Mouse (Mus musculus): ENCODE data around the gene Tmprss9. TPM values are rescaled to one million over a fixed set of nuclear protein-coding genes. Genes with fewer than 3 reads are reported as not detected.
A peak's percentile ranks its signal among the peaks of the same experiment; 100 is the strongest.

Gene Tmprss9
- polyA plus RNA-seq, 1 experiment from 2014 or later, result 0.05 TPM

DNA sequence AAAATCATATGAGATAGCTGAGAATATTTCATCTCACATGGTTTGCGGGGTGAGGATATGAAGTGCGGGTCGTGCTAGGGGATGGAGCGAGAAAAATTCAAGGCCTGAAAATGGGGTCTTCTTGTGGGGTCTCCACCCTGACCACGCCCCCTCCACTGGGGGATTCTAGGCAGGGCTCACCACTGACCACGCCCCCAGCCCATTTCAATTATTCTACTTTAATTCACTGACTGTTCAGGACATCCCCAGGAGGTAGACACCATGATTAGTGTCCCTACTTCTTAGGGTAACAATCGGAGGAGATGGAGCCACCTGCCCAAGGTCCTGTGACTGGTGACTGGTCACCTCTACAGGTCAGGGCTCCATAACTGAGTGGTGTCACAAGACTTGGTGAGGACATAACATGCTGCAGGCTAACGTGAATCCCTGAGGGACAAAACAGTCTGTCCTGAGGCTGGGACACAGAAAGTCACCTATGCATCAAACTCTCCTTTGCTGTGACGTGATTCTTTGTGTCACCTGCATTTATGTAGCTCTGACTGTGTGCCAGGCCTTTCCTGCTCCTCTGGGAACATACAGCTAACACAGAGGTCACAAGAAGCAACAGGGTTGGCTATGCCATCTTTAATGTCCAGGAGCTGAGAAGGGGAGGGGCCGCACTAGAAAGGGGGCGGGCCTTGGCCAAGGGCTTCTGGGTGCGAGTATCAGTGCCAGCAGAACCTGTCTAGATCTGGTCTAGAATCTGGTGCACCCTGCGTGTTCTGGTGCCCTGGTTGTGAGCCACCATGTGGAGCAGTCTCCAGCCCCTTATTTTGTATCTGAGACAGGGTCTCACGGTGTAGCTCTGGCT is 62.7 kb downstream of the Tmprss9 start:
- Histone ChIP-seq H3K9ac (no peak overlapping the region), H3K27ac (no peak overlapping the region), H3K27me3 (peaks cover 97% of the 10 kb centered on the region), H3K4me2 (no peak overlapping the region; the same call in 1 of the 2 replicates), H3K36me3 (no peaks in the 10 kb centered on the region), H3K9me3 (replicated peaks) (no peaks in the 10 kb centered on the region), H3K4me1 (replicated peaks) (peaks cover 83% of the 10 kb centered on the region), H3K4me3 (replicated peaks) (no peak overlapping the region)
- WGBS (ENCODE audit: insufficient replicate concordance), result 48% methylated on average over 14 of the region's 14 CpGs
- no peak for ATAC-seq (ENCODE audit: low read depth)
- no peak for DNase-seq

DNA sequence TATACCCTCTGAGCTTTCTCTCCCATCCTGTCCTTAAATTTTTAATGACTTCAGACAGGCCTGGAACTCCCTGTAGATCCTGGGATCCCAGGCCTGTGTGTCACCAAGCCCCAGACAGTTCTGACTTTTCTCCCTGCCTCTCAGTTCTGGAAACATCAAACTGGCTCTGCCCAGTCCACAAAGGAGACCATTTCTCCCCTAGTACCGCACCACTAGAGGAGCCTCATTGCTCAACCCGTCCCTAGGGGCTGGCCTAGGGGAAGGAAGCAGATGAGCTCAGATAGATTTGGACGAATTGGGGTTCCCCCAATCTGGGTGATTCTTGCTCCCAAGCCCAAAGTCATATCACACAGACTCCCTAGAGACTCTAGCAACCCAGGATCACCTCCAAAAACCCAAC is 63.6 kb downstream of the Tmprss9 start:
- DNase-seq (no peak), ATAC-seq (ENCODE audit: low read depth) (no peak)
- Histone ChIP-seq H3K4me3 (replicated peaks) (no peak overlapping the region), H3K27ac (no peak overlapping the region), H3K4me2 (no peak overlapping the region), H3K9me3 (replicated peaks) (no peaks in the 10 kb centered on the region), H3K4me1 (replicated peaks) (peaks cover 84% of the 10 kb centered on the region), H3K27me3 (peaks cover 93% of the 10 kb centered on the region), H3K9ac (no peak overlapping the region), H3K36me3 (no peaks in the 10 kb centered on the region)
- WGBS (ENCODE audit: insufficient replicate concordance), result 13% methylated on average over 3 of the region's 3 CpGs

DNA sequence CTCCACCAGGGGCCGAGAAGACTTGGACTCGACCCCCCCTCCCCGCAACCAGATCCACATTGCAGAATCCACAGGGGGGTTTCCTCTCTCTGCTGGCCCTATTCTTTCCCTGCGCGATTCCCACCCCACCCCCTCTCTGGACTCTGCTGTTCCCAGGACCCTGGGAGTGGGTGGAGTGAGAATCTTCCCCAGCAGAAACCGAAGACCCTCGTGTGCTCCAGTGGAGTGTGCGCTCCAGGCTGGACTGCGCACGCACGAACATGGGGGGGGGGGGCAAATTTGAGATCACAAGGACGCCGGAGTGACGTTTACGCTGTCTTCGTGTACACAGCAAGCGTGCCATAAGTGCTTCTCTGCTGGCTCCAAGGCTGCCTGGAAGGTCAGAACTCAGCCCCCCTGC is 64.0 kb downstream of the Tmprss9 start:
- 11% methylated on average over 17 of the region's 17 CpGs for WGBS (ENCODE audit: insufficient replicate concordance)
- Histone ChIP-seq H3K4me1 (replicated peaks) (peaks cover 84% of the 10 kb centered on the region), H3K9ac (no peak overlapping the region), H3K9me3 (replicated peaks) (no peaks in the 10 kb centered on the region), H3K27me3 (peaks cover 92% of the 10 kb centered on the region), H3K4me3 (replicated peaks) (no peak overlapping the region), H3K36me3 (no peaks in the 10 kb centered on the region), H3K4me2 (0 out of 2 replicates have a peak overlapping the region, but pooled peaks have one; percentile 55), H3K27ac (no peak overlapping the region)
- no peak for DNase-seq
- no peak for ATAC-seq (ENCODE audit: low read depth)

DNA sequence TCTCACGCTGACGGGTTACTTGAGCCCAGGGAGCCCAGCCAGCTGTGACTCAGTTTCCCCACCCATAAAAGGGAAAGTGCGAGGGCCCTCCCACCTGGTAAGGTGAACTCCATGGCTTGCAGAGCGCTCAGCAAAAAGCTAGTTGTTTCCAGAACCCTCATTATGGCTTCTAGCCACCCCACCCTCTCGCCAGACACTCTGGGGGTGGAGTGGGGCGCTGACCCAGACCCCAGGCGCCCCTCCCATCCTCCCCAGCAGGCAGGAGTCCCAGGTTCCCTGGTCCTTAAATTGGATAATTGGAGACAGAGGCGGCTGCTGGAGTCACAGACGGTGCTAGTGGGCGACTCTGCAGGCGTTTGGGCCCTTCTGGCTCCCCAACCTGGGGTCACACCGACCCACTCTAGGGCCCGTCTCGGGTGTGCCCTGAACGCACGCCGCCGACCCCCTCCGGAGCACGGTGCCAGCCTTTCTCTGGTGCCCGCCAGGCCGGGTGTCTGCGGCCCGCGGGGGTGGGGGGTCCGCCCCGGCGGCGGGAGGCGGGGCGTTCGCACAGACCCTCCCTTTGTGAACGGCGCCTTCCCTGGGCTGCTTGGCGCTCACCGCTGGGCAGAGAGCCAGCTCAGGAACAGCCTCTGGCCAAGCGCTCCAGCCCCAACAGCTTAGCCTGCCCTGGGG is 64.6 kb downstream of the Tmprss9 start:
- Histone ChIP-seq H3K4me3 (replicated peaks) (peak overlapping the region; percentile 35), H3K36me3 (no peaks in the 10 kb centered on the region), H3K4me1 (replicated peaks) (peaks cover 83% of the 10 kb centered on the region), H3K9me3 (replicated peaks) (no peaks in the 10 kb centered on the region), H3K4me2 (peak overlapping the region; percentile 55), H3K27ac (no peak overlapping the region), H3K9ac (no peak overlapping the region), H3K27me3 (peaks cover 89% of the 10 kb centered on the region)
- WGBS (ENCODE audit: insufficient replicate concordance), result 4% methylated on average over 37 of the region's 37 CpGs
- no peak for DNase-seq
- no peak for ATAC-seq (ENCODE audit: low read depth)

DNA sequence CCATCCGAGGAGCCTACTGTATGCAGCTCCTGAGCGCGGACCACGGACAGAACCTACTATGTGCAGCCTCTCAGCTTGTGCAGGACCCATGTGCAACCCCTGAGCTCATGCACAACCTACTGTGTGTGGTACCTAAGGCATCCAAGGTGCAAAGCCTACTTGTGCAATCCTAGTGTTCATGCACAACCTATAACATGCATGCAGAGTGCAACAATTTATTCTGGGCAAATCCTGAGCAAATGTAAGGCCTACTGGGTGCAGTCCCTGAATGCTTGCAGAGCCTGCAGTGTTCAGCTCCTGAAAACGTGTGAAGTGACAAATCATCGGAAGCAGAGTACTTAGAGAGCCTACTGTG is 65.1 kb downstream of the Tmprss9 start:
- Histone ChIP-seq H3K27ac (no peak overlapping the region), H3K9ac (no peak overlapping the region), H3K27me3 (peaks cover 84% of the 10 kb centered on the region), H3K4me2 (peak overlapping the region; percentile 55), H3K4me1 (replicated peaks) (peaks cover 77% of the 10 kb centered on the region), H3K9me3 (replicated peaks) (no peaks in the 10 kb centered on the region), H3K36me3 (no peaks in the 10 kb centered on the region), H3K4me3 (replicated peaks) (peak overlapping the region; percentile 35; the same call in 1 of the 2 replicates)
- WGBS (ENCODE audit: insufficient replicate concordance), result 16% methylated on average over 6 of the region's 6 CpGs
- no peak for DNase-seq
- ATAC-seq (ENCODE audit: low read depth), result no peak

DNA sequence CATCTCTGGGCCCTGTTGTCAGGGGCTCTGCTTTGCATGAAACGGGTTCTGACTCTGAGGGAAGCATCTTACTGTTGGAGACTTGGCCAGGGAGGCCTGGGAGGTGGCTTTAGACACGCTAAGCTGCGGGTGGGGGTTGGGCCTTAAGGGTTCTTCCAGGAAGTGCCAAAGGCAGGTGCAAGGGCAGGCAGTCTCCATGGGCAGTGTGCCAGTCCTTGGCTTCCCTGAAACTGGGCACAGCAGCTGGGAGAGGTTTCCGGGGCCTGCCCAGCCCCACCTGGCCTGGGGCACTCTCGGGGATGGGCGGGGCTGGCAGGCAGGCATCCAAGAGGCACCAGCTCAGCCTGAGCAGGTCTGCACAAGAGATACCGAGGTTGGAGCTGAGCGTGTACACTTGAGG is 66.0 kb downstream of the Tmprss9 start:
- 27% methylated on average over 8 of the region's 8 CpGs for WGBS (ENCODE audit: insufficient replicate concordance)
- Histone ChIP-seq H3K4me1 (replicated peaks) (peaks cover 69% of the 10 kb centered on the region), H3K9ac (no peak overlapping the region), H3K4me2 (no peak overlapping the region), H3K36me3 (no peaks in the 10 kb centered on the region), H3K9me3 (replicated peaks) (no peaks in the 10 kb centered on the region), H3K27ac (no peak overlapping the region), H3K27me3 (peaks cover 76% of the 10 kb centered on the region), H3K4me3 (replicated peaks) (no peak overlapping the region)
- ATAC-seq (ENCODE audit: low read depth), result no peak
- no peak for DNase-seq

DNA sequence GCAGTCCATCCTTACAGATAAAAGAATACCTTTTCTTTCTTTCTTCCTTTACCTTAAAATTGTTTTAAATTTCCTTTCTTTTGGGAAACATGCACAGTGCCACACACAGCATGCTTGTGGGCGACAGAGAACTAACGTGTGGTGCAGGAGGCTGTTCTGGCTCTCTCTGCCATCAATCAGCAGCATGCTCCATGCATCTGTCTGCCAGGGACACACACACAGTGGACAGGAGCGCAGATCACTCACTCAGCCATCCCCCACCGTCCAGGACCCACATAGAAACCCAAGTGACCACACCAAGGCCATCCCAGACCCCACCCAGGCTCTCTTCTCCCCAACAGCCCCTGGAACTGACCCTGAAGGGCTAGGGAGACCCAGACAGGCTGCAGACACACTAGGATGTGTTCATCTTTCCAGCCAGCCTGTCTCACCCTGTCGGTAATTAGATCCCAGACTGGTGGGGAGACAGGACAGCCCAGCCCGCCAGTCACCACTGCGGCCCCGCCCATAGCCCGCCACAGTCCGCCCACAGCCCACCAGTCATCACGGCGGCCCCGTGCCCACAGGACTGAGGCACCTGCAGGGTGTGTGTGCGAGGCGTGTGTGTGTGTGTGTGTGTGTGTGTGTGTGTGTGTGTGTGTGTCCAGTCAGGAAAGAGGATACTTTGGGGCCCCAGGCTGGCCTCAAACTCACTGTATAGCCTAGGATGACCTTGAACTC is 67.3 kb downstream of the Tmprss9 start:
- Histone ChIP-seq H3K9me3 (replicated peaks) (no peaks in the 10 kb centered on the region), H3K9ac (peak overlapping the region; percentile 33), H3K4me2 (peak overlapping the region; percentile 67), H3K4me1 (replicated peaks) (peaks cover 58% of the 10 kb centered on the region), H3K4me3 (replicated peaks) (peak overlapping the region; percentile 49), H3K36me3 (no peaks in the 10 kb centered on the region), H3K27ac (no peak overlapping the region), H3K27me3 (peaks cover 65% of the 10 kb centered on the region)
- 16% methylated on average over 15 of the region's 15 CpGs for WGBS (ENCODE audit: insufficient replicate concordance)
- no peak for DNase-seq
- peak; percentile 34 for ATAC-seq (ENCODE audit: low read depth)

DNA sequence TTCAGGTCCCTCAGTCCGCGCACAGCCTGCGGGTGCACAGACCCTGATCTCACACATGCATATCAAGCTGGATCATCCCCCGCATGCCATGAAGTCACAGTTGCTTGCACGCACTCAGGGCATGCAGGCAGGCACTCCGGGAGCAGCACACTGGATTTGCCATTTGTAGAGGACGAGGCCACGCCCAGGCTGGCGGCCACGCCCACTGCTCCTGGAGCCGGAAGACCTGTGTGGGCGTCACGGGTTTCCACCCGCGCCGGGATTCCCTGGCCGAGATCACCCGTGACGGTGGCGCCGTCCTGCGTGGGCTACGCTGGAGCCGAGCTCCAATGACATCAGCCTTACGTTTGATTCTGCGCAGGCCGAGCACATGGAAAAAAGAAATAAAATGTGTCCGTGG is 68.0 kb downstream of the Tmprss9 start:
- H3K4me1 ChIP-seq (replicated peaks), result peaks cover 55% of the 10 kb centered on the region
- H3K27me3 ChIP-seq, result peaks cover 58% of the 10 kb centered on the region
- no peaks in the 10 kb centered on the region for H3K9me3 ChIP-seq (replicated peaks)
- 2% methylated on average over 28 of the region's 28 CpGs for WGBS (ENCODE audit: insufficient replicate concordance)
- H3K9ac ChIP-seq, result peak overlapping the region; percentile 33
- H3K4me2 ChIP-seq, result peak overlapping the region; percentile 67
- peak overlapping the region; percentile 49 for H3K4me3 ChIP-seq (replicated peaks)
- ATAC-seq (ENCODE audit: low read depth), result peak; percentile 52
- H3K27ac ChIP-seq, result no peak overlapping the region
- no peaks in the 10 kb centered on the region for H3K36me3 ChIP-seq
- DNase-seq, result peak; percentile 75

DNA sequence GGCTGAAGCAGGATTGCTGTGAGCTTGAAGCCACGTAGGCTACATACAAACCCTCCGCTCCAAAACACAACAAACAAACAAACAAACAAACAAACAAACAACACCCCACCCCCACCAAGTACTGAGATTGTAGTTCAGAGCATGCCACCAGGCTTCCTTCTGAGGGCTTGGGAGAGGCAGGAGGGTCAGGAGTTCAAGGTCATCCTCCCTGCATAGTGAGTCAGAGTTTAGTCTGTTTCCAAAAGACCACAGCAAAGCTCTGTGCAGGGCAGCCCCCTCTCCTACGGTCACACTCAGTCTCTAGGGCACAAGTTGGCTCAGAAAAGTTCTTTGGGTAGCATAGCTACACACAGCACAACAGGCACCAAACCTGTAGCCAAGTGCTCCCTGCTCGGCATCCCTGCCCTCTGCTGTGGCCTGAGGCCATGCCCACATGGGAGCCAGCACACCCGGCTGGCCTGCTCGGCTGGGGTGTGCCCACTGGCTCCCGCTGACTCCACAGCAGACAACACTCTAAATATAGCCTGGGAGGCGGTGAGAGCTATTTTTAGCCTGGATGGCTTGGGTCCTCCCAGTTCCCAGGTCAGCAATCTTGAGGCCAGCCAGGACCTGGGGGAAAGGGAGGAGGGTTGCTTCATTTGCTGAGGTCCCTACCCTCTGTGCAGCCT is 68.8 kb downstream of the Tmprss9 start:
- ATAC-seq (ENCODE audit: low read depth), result no peak
- WGBS (ENCODE audit: insufficient replicate concordance), result 20% methylated on average over 8 of the region's 8 CpGs
- Histone ChIP-seq H3K27ac (0 out of 2 replicates have a peak overlapping the region, but pooled peaks have one; percentile 12), H3K36me3 (no peaks in the 10 kb centered on the region), H3K4me1 (replicated peaks) (peaks cover 53% of the 10 kb centered on the region), H3K4me3 (replicated peaks) (no peak overlapping the region), H3K9ac (peak overlapping the region; percentile 33; the same call in 1 of the 2 replicates), H3K27me3 (peaks cover 52% of the 10 kb centered on the region), H3K9me3 (replicated peaks) (no peaks in the 10 kb centered on the region), H3K4me2 (peak overlapping the region; percentile 67)
- no peak for DNase-seq

DNA sequence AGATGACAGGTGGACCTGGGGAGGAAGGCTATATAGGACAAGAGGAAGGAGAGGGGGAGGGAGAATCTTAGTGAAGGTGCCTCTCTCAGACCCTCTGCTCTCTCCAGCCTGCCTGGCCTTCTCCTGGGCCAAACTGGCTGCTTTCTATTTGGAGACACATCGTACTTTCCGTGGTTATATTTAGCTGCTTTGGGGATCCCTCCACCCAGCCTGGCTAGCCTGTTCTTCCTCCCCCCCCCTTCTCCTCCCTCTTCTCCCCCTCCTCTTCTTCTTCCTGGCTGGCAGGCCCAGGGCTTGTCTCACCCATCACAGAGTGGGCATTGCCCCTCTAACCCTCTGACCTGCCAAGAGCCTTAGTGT is 69.3 kb downstream of the Tmprss9 start:
- WGBS (ENCODE audit: insufficient replicate concordance), result 8% methylated on average over 2 of the region's 2 CpGs
- no peak overlapping the region for H3K4me2 ChIP-seq
- no peaks in the 10 kb centered on the region for H3K36me3 ChIP-seq
- H3K9me3 ChIP-seq (replicated peaks), result no peaks in the 10 kb centered on the region
- ATAC-seq (ENCODE audit: low read depth) (no peak), DNase-seq (no peak)
- H3K27me3 ChIP-seq, result peaks cover 47% of the 10 kb centered on the region
- H3K4me1 ChIP-seq (replicated peaks), result peaks cover 48% of the 10 kb centered on the region
- no peak overlapping the region for H3K4me3 ChIP-seq (replicated peaks)
- H3K9ac ChIP-seq, result no peak overlapping the region
- H3K27ac ChIP-seq, result no peak overlapping the region

DNA sequence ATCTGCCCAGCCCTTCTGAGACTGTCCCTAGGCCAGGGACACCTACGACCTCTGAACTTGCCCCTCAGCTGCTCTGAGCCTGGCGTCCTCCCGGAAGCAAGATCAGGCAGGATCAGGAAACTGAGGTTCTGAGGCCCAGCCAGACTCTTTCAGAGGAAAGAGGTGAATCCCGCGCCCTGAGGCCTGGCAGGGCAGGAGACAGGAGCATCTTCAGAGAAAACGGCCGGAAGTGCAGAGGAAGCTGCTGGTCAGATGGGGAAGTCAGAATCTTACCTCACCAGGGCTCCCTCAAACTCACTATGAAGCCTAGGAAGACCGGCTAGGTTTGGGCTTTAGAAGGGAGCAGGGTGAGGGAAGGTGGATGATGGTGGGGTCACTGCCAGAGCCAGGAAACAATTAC is 71.3 kb downstream of the Tmprss9 start:
- no peak for ATAC-seq (ENCODE audit: low read depth)
- no peak for DNase-seq
- WGBS (ENCODE audit: insufficient replicate concordance), result 19% methylated on average over 8 of the region's 8 CpGs
- Histone ChIP-seq H3K36me3 (no peaks in the 10 kb centered on the region), H3K4me1 (replicated peaks) (peaks cover 38% of the 10 kb centered on the region), H3K9ac (no peak overlapping the region), H3K4me3 (replicated peaks) (no peak overlapping the region), H3K9me3 (replicated peaks) (no peaks in the 10 kb centered on the region), H3K4me2 (no peak overlapping the region), H3K27me3 (peaks cover 27% of the 10 kb centered on the region), H3K27ac (no peak overlapping the region)

All from liver, embryonic 13.5 days (tissue).